Mouse (Mus musculus) urinary bladder, postnatal 14 days (tissue): ENCODE measurements around the gene Hps4.
"Not testable (repeated sequence)": the region's sequence is repeated elsewhere in the genome, so short reads cannot be mapped to it uniquely, and the experiment has no call there.

Source experiments
- DNase-seq: peaks from one replicate; pipeline ENCODE4 v3.0.0; 2021; ENCODE audit warnings: low spot score

Gene Hps4

GRCm38 (mm10) chr5:112402437-112402836 lies 59.6 kb downstream of the Hps4 start:
- DNase-seq = no peak

GRCm38 (mm10) chr5:112406017-112406416 lies 63.1 kb downstream of the Hps4 start:
- DNase-seq = no peak

- no peak for DNase-seq
Observed at GRCm38 (mm10) chr5:112409274-112409673, 66.4 kb downstream of the Hps4 start.

- no peak for DNase-seq
Observed at GRCm38 (mm10) chr5:112411072-112411471, 68.2 kb downstream of the Hps4 start.

- no peak for DNase-seq
Observed at GRCm38 (mm10) chr5:112411514-112412335, 68.8 kb downstream of the Hps4 start.

- not testable (repeated sequence) for DNase-seq
Observed at GRCm38 (mm10) chr5:112412781-112413180, 69.9 kb downstream of the Hps4 start.

- no peak for DNase-seq
Observed at GRCm38 (mm10) chr5:112416673-112417072, 73.8 kb downstream of the Hps4 start.

GRCm38 (mm10) chr5:112418023-112418422 lies 75.1 kb downstream of the Hps4 start:
- DNase-seq = no peak

GRCm38 (mm10) chr5:112419535-112419934 lies 76.7 kb downstream of the Hps4 start:
- DNase-seq = no peak

- no peak for DNase-seq
Observed at GRCm38 (mm10) chr5:112426635-112427034, 83.8 kb downstream of the Hps4 start.

GRCm38 (mm10) chr5:112427283-112427682 lies 84.4 kb downstream of the Hps4 start:
- peak; percentile 61 for DNase-seq
